Mouse (Mus musculus) erythroblast, embryonic 14.5 days (primary cell): ENCODE measurements around the gene Smchd1.

Experiments used
- GATA1 ChIP-seq: IDR thresholded peaks from 2 replicates; pipeline ENCODE4 v1.6.1; 2012; ENCODE audit warnings: low read length, inconsistent platforms, mixed read lengths
- TAL1 ChIP-seq: IDR thresholded peaks from 3 replicates; pipeline ENCODE4 v1.6.1; 2012; ENCODE audit warnings: low read length, inconsistent platforms, mixed read lengths

DNA sequence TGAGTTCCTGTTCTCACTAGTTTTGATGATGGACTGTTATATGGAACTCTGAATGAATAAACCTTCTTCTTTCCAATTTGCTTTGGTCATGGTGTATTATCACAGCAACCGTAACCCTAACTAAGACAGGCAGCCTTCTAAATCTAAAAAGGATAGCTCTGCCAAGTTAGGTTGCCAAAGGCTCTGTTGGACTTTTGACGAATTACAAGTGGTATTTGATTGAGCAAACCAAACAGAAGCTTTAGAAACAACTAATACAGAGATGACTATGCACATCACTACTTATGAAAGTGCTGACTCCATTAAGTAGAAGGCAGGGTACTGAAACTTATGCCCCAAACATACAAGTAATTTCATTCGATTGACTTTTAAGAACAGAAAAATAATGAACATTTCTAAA lies 127.0 kb downstream of the Smchd1 start:
- TF ChIP-seq TAL1 (no peak), GATA1 (no peak)
